Mouse (Mus musculus): ENCODE measurements around the gene Slain1.
A peak's percentile ranks its signal among the peaks of the same experiment; 100 is the strongest.

The Slain1 gene

DNA sequence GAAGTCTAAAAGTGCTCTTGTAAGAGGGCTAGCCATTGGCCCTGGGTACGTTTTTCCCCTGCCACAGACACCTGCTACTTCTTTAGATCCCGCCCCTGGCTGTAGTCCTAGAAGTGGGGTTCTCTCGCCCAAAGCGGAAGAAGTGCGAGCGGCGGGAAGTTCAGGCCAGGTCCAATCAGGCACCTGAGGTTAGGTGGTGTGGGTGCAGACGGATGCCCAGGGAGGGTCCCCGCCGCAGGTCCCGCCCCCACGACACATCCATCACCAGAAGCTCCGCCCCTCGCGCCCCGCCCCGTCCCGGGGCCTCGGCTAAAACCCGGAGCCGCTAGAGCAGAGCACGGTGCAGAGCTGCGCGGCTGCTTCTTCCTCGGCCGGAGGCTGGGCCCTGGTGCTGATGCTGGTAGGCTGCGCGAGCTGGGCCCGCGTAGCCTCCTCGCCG is at the start of gene Slain1:
TSS of gene Slain1 (plus strand) at position 333 of the 439 bp plus-strand sequence.
- peak; percentile 22 for DNase-seq (ENCODE audit: low read depth, low spot score)

DNA sequence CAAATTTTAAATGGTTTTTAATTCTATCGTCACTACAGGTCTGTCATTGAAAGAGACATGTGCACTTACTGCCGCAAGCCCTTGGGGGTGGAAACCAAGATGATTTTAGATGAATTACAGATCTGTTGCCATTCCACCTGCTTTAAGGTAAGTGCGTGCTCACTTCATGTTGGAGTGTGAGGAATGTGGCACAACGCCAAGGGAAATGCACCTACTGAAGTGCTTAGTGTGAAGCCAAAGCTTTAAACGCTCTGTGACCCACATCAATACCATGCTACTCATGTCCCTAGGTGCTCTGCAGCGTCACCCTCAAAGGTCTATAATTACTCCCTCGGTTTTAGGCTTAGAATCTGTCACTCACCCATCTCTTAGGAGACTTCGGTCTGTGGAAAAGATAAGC is 42.0 kb upstream of the Slain1 start:
- no peak for DNase-seq (ENCODE audit: low read depth, low spot score)

DNA sequence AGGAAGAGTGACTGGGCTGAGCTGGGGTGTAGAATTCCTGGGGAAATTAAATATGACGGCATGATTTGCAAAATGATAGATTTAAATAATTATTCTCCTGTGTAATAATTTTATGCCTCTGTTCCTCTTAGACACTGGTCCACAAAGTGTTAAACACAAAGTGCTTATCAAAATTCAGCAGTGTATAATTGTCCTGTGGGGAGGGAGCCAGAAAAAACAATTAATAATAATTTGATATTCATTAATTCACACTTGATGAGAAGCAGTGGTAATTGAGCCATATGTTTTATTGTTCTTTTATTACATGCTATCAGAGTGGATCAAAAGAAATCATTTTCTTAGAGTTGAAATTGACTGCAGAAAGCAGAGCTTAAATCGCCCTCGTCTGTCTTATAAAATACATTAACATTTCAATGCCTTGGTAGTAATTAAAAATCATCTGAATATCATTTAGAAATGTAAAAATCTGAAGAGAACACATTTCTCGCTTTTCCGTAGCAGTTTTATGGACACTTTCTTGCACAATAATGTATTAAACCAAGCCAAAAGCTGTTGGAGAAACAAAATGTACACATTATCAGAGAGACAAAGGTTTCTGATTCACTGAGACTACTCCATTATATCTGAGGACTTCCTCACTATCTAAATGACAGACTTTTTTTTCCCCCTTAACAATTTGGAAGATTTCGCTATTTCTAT is 36.3 kb upstream of the Slain1 start:
- no peak for DNase-seq (ENCODE audit: low read depth, low spot score)

DNA sequence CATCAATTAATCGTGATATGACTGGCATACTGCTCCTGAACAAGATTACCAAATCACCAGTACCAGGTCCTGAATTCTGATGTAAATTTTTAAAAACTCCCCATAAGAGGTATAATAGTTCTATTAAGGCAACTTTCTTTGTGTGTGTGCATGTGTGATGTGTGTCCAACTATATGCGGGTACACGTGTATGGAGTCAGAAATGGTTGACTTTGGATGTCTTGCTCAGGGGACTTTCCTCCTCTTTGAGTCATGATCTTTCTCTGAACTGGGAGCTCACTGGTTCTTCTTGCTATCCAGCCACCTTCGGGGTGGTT is 35.8 kb upstream of the Slain1 start:
- no peak for DNase-seq (ENCODE audit: low read depth, low spot score)

DNA sequence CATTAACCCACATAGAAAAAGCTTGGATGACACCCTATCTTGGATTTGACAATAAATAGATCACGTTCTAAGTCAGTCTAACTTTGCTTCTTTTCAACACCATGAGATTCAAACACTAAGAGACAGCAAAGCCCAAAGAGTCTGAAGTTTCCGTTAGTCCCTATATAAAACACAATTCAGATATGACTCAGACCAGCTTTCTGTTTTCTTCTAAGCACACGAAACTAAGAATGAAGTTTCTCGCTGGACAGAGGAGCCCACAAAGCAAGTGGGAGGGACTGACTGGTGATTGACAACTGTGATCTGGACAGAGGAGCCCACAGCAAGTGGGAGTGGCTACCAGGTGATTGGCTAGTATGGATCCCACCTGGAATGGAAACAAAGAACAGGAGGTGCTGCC is 30.3 kb upstream of the Slain1 start:
- DNase-seq (ENCODE audit: low read depth, low spot score) = no peak

DNA sequence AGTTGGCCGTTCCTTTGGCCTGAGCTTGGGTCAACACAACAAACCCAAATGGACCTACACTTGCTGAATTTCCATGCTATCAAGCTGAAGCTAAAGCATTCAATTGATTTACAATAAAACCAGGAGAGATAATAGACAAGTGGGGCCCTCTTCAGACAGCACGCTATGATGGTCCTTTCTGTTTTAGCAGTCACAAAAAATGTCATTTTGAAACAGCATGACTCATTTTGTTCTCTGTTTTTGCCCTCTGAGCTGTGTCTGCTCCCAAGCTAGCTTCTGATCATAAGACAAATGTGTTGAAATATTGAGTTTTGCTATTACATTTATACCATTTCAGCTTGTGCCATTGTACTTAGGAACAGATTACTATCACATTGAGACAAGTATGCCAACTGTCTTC is 28.8 kb upstream of the Slain1 start:
- DNase-seq (ENCODE audit: low read depth, low spot score) = no peak

DNA sequence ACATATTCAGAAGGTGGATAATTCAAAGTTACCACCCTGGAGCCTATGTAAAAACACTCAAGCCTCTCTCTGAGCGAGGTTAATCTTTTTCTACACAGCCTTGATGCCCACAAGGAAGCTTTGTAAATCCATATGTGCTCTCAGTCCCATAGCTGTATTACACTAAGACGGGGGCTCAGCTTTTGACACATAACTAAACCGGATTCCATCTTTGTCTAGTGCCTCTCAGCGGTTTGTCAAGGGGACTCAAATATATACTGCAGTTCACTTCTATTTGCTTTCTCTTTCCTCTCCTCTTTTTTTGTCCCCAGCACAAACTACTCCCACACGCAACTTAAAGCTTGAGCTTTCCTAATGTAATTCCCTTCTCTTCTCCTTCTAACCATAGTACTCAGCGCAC is 23.9 kb upstream of the Slain1 start:
- DNase-seq (ENCODE audit: low read depth, low spot score) = no peak

DNA sequence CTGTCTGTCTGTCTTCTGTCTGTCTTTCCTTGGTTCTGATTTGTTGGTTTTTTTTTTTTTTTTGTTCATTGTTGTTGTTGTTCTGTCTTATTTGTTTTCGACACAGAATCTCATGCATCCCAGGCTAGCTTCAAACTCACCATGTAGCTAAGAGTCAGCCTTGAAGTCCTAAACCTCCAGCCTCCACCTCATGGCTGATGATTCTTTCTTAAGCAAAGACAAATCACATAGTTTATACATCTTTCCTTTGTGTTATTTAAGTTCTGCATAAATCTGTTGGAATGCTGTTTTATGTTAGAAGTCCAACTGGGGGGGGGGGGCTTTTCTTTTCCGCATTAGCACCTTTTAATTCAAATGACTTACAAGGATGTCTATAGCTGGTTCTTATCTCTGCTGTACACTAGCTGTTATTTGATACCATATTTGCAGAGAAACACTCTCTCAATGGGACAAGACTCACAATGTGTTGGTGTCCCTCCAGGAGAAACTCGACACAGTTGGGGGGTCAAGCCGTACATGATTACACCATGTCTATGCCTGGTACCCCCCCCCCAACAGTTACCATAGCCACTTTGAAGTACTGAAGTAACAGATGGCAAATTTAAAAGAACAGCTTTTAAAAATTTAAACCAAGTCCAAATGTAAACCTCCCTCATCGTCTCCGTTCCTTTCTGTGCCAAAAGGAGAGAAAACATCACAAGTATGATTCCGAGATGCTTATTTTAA is 20.2 kb upstream of the Slain1 start:
- no peak for DNase-seq (ENCODE audit: low read depth, low spot score)

DNA sequence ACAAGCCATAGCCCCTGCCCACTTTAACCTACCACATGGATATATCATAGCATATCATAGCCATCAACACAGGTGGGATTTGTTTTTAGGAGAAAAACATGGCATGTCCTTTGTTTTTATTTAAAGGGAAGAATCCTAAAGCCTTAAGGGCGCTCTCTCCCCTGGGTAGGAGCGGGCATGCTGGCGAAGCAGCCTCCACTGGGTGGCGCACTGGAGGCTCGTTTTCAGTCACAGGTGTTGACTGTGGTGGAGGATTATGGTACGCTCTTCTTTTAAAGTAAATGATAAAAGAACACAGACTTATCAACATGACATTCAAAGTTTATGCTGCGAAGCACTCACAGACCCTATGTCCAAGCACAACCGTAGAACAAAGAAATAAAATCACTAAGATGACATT is 19.5 kb upstream of the Slain1 start:
- no peak for DNase-seq (ENCODE audit: low read depth, low spot score)

DNA sequence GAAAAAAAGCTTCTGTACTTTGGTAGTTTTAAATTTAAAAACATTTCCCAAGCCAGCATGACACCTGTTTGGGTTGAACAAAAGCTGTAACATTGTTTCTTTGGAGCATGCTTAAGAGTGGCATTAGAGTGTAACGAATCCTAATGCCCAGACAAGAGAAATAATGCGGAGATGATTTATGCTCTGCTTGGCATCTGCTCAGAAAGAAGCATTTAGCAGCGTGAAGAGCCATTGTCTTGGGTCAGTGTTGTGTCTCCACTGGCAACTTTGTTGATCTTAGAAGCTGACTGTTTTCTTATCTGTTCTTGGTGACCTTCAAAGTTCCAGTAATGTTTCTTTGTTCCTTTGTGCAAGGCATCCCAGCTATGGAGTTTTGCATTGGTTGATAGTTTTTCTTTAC is 6.1 kb upstream of the Slain1 start:
- DNase-seq (ENCODE audit: low read depth, low spot score) = no peak

DNA sequence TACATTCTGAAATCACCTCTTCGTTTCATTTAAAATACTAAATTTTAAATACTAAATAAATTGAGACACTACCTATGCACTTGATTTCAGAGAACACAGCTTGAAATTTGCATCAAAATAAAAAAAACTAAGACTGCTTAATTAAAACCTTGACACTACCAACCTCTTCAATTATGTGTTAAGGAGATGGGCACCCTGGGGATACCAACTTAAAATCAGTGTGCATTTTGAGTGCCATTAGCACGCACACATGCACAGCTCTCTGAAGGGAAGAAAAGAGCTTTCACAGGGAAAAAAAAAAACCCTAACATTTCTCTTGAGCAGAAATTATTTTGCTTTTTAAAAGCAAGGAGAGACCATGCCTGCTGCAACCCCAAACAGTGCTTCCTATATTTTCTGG is 2.0 kb upstream of the Slain1 start:
- no peak for DNase-seq (ENCODE audit: low read depth, low spot score)

DNA sequence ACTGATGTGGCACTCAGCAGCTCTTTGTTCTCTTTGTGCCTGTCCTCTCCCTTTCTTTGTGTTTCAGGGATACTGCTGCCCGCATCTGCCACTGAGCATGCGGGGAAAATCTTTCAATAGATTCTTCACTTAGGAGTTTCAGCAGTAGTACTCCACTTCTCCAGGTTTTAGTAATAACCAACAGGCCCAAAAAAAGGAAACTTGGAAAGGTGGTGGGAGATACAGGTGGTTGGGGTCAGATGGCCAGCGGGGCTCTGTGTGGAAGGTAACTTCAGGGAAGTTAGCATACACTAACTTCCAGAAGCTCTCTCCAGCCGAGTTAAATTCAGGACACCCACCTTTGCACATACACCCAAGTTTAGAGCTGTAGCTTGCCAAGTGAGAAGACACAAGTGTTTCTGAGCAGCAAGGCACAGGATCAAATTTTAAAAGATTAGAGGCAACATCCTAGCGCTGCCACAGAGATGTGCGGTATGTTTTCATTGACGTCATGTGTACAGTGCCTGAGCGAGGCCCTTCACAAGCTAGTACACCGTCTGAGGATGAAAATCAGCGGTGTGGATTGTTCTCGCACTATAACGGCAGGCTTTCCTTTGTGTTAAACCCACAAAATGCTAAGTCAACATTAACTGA is 1.3 kb upstream of the Slain1 start:
- no peak for DNase-seq (ENCODE audit: low read depth, low spot score)

DNA sequence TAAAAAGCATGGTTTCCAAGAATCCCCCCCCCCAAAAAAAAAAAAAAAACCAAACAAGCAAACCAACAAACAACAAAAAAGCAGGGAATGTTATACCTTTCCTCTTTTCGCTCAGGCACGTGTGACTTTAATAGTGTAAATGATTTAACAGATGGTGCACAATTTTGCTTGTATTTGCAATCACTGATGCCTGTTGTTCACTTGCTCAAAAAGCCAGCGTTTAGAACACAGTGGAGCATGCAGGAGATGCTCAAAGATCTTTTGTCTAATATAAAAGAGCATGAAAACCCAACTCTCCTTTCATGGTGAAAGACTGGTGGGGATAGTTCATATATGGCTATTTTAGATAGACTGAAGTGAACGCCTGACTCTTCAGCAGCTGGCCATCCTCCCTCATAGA is 726 bp upstream of the Slain1 start:
- no peak for DNase-seq (ENCODE audit: low read depth, low spot score)

DNA sequence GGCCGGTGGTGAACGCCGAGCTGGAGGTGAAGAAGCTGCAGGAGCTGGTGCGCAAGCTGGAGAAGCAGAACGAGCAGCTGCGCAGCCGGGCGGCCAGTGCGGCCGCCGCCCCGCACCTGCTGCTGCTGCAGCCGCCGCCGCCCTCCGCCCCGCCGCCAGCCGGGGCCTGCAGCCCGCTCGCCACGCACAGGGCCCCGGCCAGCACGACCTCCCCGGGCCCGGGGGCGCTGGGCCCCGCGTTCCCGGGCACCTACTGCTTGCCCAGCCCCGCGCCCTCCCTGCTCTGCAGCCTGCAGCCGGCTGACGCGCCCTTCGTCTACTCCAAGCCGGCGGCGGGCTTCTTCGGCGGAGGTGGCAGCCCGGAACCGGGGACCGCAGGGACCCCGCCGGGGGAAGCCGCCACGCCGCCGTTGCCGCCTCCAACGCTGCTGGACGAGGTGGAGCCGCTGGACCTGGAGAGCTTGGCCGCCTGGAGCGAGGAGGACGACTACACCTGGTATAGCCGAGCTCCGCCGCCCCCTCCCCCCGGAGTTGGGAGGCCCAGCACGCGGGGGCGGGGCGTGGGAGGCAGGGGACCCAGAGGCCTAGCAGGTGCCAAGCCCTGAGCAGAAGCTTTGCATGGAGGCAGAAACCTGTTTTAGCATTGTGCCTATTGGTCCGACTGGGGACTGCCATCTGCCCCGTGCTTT is 529 bp downstream of the Slain1 start:
- DNase-seq (ENCODE audit: low read depth, low spot score) = no peak

DNA sequence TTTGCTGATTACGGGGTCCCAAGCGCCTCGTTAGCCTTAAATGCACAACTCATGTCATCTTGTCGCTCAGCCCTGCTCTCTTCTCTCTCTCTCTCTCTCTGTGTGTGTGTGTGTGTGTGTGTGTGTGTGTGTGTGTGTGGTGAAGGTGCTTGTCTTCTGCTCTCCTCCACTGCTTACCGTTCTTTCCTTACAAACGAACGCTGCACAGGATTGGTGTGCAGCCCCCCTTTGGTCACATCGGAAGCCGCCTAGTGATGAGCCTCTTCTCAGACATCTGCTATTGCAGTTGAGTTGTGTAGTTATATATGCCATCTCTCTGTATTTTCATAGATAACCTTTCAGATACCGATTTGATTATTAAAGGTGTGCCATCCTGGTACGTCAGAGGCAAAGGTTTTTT is 1.1 kb downstream of the Slain1 start:
- no peak for DNase-seq (ENCODE audit: low read depth, low spot score)

DNA sequence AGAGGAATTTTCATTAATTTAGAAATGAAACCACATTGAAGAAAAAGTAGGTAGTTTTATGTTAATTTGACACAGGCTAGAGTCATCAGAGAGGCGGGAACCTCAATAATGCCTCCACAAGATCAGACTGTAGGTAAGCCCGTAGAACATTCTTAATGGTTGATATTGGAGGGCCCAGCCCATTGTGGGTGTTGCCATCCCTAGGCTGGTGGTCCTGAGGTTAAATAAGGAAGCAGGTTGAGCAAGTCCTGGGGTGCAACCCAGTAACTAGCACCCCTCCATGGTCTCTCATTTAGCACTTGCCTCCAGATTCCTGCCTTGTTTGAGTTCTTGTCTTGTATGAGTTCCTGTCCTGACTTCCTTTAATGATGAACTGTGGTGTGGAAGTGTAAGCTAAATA is 1.5 kb downstream of the Slain1 start:
- no peak for DNase-seq (ENCODE audit: low read depth, low spot score)

DNA sequence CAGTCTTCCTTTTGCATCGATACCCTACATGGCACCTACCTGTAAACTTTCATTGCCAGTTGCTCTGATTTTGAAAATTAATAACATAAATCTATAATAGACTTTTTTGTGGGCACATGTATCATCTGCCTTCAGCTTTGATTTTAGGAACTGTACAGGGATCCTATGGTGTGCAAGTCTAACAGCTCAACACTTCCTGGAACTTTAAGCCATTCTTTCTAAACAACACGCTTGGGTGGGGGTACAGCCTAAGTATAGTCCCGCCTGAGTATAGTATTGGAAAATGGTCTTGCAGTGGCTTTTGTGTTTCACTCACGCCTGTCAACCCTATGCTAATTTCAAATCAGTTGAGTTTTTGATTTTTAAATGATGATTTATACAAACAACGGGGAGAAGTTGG is 2.5 kb downstream of the Slain1 start:
- DNase-seq (ENCODE audit: low read depth, low spot score) = no peak

DNA sequence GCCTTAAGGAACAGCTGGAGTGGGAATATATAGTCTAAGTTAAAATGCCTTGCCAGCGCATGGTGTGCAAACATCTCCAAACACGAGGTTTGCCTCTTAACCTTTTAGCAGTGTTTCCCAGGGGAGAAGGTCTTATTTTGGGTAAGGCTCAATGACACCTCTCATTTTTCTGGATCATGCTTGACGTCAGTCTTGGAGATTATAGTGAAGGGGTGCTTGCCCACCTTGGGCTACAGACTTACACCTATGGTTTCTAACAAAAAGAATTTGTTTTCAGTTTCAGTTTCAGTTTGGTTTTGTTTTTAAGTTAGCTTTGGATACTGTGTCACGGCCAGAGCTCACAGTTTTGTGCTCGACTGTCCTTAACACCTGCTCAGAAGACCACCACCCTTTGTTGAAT is 3.8 kb downstream of the Slain1 start:
- no peak for DNase-seq (ENCODE audit: low read depth, low spot score)

DNA sequence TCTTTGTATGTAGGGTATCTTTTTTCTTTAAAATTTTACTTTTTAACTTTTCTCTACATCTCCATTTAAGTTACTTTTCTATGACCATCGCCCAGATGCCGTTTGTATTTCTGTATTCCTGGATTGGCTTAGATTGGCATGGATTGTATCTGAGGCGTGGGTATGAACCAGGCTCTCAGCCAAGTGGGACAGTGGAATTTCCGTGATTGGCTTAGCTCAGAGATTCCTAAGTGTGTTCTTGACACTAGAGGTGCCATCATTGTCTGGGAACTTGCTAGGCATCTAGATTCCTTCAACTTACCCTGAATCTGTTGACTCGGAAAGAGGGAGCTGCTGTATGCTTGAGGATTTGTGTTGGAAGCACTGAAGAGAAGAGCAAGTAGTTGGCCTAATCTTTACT is 5.4 kb downstream of the Slain1 start:
- no peak for DNase-seq (ENCODE audit: low read depth, low spot score)

DNA sequence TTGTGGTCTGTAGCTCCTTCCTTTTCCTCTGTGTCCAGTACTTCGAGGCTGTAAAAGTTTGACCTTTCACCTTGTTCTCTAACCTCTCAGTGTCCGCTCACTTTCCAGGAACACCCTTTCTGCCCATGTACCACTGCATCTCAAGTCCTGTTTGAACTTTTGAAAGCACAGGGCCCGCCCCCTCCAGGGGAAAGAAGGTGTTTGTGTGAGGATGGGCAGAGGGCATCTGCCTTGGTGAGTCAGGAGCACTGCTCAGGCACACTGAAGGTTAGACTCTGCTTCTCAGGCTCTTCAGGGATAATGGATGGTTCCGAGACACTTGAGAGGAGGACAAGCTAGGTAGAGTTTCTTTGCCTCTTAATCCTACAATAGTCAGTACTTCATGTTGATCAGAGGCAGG is 7.8 kb downstream of the Slain1 start:
- DNase-seq (ENCODE audit: low read depth, low spot score) = no peak

DNA sequence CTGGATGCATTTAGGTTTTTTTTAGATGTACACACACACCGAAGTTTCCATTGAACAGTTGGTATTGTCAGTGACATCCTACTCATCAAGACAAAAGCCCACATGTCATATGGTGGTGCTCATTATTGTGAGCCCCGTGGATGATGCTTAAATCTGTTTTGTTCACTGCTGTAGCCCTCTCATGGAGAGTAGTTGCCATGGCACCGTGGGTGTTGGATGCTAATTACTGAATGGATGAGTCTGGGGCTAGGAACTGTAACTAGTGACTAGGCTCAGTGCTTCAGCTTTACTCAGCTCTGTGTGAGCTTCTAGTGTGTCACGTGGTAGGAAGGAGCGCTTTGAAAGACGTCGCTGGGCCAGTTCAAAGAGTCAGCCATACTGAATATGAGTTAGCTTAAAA is 13.0 kb downstream of the Slain1 start:
- DNase-seq (ENCODE audit: low read depth, low spot score) = no peak

DNA sequence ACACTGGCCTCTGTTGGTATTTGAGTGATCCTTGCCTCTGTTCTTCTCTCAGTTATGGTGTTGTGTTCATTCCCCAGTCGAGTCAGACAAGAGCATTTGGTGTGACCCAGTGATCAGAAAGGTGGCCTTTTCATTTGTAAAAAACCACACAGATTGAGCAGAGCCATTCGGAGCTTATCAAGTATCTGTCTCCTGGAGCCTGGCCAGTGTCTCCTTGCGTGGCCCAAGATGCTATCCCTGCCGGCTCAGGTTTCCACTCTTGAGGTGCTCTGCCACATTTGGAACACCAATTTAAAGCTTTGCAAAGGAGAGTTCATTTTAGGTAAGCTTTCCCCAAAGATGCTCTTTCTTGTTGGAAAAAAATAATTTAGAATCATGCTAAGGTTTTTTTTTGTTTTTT is 14.4 kb downstream of the Slain1 start:
- no peak for DNase-seq (ENCODE audit: low read depth, low spot score)
